Mouse (Mus musculus) olfactory bulb, adult 2 months (tissue): ENCODE measurements around the gene Gnat1. TPM values are rescaled to one million over a fixed set of nuclear protein-coding genes. Genes with fewer than 3 reads are reported as not detected.
A peak's percentile ranks its signal among the peaks of the same experiment; 100 is the strongest.
"Not testable (repeated sequence)": the region's sequence is repeated elsewhere in the genome, so short reads cannot be mapped to it uniquely, and the experiment has no call there.

Source experiments
- H3K27ac ChIP-seq: fragments of 200-500 bp; 2 replicates; pipeline ENCODE4 v1.5.1; 2012; ENCODE audit warnings: low read depth, low read length; ENCODE audit not compliant: insufficient read depth
- H3K4me1 ChIP-seq: fragments of 200-500 bp; 2 replicates; pipeline ENCODE4 v1.6.1; 2012; ENCODE audit warnings: low read length; ENCODE audit not compliant: control insufficient read depth, insufficient read depth
- H3K4me3 ChIP-seq: fragments of 200-500 bp; 2 replicates; pipeline ENCODE4 v1.5.1; 2012; ENCODE audit warnings: mild to moderate bottlenecking, low read depth, low read length, moderate library complexity; ENCODE audit not compliant: insufficient read depth
- CTCF ChIP-seq: fragments of 200-500 bp; IDR thresholded peaks from 2 replicates; pipeline ENCODE4 v1.5.1; 2012; ENCODE audit warnings: low read depth, mild to moderate bottlenecking, low read length, moderate library complexity; ENCODE audit not compliant: insufficient read depth
- POLR2A ChIP-seq: fragments of 200-500 bp; IDR thresholded peaks from 2 replicates; pipeline ENCODE4 v1.6.1; 2012; ENCODE audit warnings: mild to moderate bottlenecking, low read depth, low read length, moderate library complexity; ENCODE audit not compliant: insufficient read depth
- WGBS: fragments of 180-500 bp; shearing (Covaris S2); methylation state at CpG from one replicate; pipeline ENCODE4 v1.1.7; 2018; 5-methylcytosine and 5-hydroxymethylcytosine counted together
- polyA plus RNA-seq: library from polyadenylated mRNA; stranded (reverse); fragments of >200 nt; gene quantifications from 2 replicates; pipeline ENCODE4 v1.2.4, GENCODE M21; 2012; ENCODE audit warnings: low replicate concordance; ENCODE audit not compliant: missing spikeins, insufficient read depth, insufficient read length

The Gnat1 gene
- polyA plus RNA-seq, 1 experiment, result not detected

- H3K27ac ChIP-seq, result no peak overlapping the region
- H3K4me3 ChIP-seq, result no peak overlapping the region
- WGBS, result 98% methylated on average over 2 of the region's 2 CpGs
- TF ChIP-seq POLR2A (no peak), CTCF (no peak)
- peaks cover 11% of the 10 kb centered on the region for H3K4me1 ChIP-seq
Measured at GRCm38 (mm10) chr9:107678861-107679260, 651 bp downstream of the Gnat1 start.

GRCm38 (mm10) chr9:107677819-107678526 is 1.5 kb downstream of the Gnat1 start:
- H3K4me1 ChIP-seq, result peaks cover 11% of the 10 kb centered on the region
- WGBS, result 44% methylated on average over 14 of the region's 14 CpGs
- not testable (repeated sequence) for H3K4me3 ChIP-seq, H3K27ac ChIP-seq

- H3K4me1 ChIP-seq, result peaks cover 11% of the 10 kb centered on the region
- WGBS, result 15% methylated on average over 17 of the region's 17 CpGs
- H3K4me3 ChIP-seq, result no peak overlapping the region
- peak; percentile 65 for TF ChIP-seq CTCF
- TF ChIP-seq POLR2A, result no peak
- no peak overlapping the region for H3K27ac ChIP-seq
Measured at GRCm38 (mm10) chr9:107677091-107677784, 2.3 kb downstream of the Gnat1 start.

- Histone ChIP-seq H3K27ac (no peak overlapping the region), H3K4me1 (peaks cover 11% of the 10 kb centered on the region), H3K4me3 (peak overlapping the region; percentile 39)
- TF ChIP-seq POLR2A, result no peak
- no peak for TF ChIP-seq CTCF
- WGBS, result under 1% methylated on average over 25 of the region's 25 CpGs
Measured at GRCm38 (mm10) chr9:107676302-107676701, 3.2 kb downstream of the Gnat1 start.

GRCm38 (mm10) chr9:107675671-107676301 is 3.7 kb downstream of the Gnat1 start:
- 1% methylated on average over 39 of the region's 39 CpGs for WGBS
- Histone ChIP-seq H3K4me3 (peak overlapping the region; percentile 39), H3K4me1 (peaks cover 11% of the 10 kb centered on the region), H3K27ac (no peak overlapping the region)
- TF ChIP-seq CTCF (peak; percentile 94), POLR2A (no peak)

- TF ChIP-seq CTCF (no peak), POLR2A (no peak)
- WGBS, result 80% methylated on average over 9 of the region's 9 CpGs
- Histone ChIP-seq H3K27ac (no peak overlapping the region), H3K4me1 (peaks cover 11% of the 10 kb centered on the region), H3K4me3 (no peak overlapping the region)
Measured at GRCm38 (mm10) chr9:107674609-107675429, 4.7 kb downstream of the Gnat1 start.

GRCm38 (mm10) chr9:107670259-107670658 is 9.3 kb downstream of the Gnat1 start:
- H3K4me3 ChIP-seq, result no peak overlapping the region
- TF ChIP-seq CTCF (no peak), POLR2A (no peak)
- 75% methylated on average over 5 of the region's 5 CpGs for WGBS
- peaks cover 12% of the 10 kb centered on the region; the same call in 1 of the 2 replicates for H3K4me1 ChIP-seq
- no peak overlapping the region for H3K27ac ChIP-seq

GRCm38 (mm10) chr9:107669480-107669945 is 10.0 kb downstream of the Gnat1 start, which contains the start of gene Slc38a3:
Slc38a3 (minus strand) TSS chr9:107669530.
- no peak for TF ChIP-seq POLR2A
- TF ChIP-seq CTCF, result no peak
- Histone ChIP-seq H3K4me3 (no peak within 1 kb of the TSS), H3K27ac (no peak within 1 kb of the TSS), H3K4me1 (peaks cover 12% of the 10 kb centered on the region; the same call in 1 of the 2 replicates)
- WGBS, result 93% methylated on average over 9 of the region's 9 CpGs

- 87% methylated on average over 3 of the region's 3 CpGs for WGBS
- peaks cover 12% of the 10 kb centered on the region; the same call in 1 of the 2 replicates for H3K4me1 ChIP-seq
- no peak for TF ChIP-seq CTCF
- no peak for TF ChIP-seq POLR2A
- H3K4me3 ChIP-seq, result no peak overlapping the region
- no peak overlapping the region for H3K27ac ChIP-seq
Measured at GRCm38 (mm10) chr9:107668916-107669315, 10.6 kb downstream of the Gnat1 start.
